Mouse (Mus musculus) ES-E14 (cell line): Measurements from ENCODE around the gene Cxcr4. TPM values are rescaled to one million over a fixed set of nuclear protein-coding genes. Genes with fewer than 3 reads are reported as not detected.

Experiments used
- DNase-seq: peaks from one replicate; pipeline ENCODE4 v3.0.0-alpha.2; 2013; ENCODE audit warnings: low read depth, low spot score
- H3K27ac ChIP-seq: 2 replicates; pipeline ENCODE4 v1.5.1; 2012; ENCODE audit warnings: low read depth, mild to moderate bottlenecking, low read length, moderate library complexity, mixed read lengths; ENCODE audit not compliant: poor library complexity, insufficient read depth, severe bottlenecking
- H3K36me3 ChIP-seq: 2 replicates; pipeline ENCODE4 v1.6.1; 2012; ENCODE audit warnings: mild to moderate bottlenecking, low read length, moderate library complexity, mixed read lengths; ENCODE audit not compliant: control insufficient read depth, poor library complexity, insufficient read depth, severe bottlenecking
- H3K4me1 ChIP-seq, 2 experiments: fragments of 150-350 bp in 1 of 2; sonication (generic) in 1 of 2; 2 replicates each; pipeline ENCODE4 v1.6.1; 2012; ENCODE audit warnings: low read length in 2 of 2, mild to moderate bottlenecking in 1 of 2, mixed read lengths in 1 of 2; ENCODE audit not compliant: control insufficient read depth in 2 of 2, insufficient read depth in 2 of 2, poor library complexity in 1 of 2
- H3K4me3 ChIP-seq, 2 experiments: fragments of 150-350 bp in 1 of 2; sonication (generic) in 1 of 2; 2 replicates each; pipeline ENCODE4 v1.5.1; 2012; ENCODE audit warnings: low read length in 2 of 2, low read depth in 1 of 2, mild to moderate bottlenecking in 1 of 2, mixed read lengths in 1 of 2; ENCODE audit not compliant: insufficient read depth in 1 of 2, poor library complexity in 1 of 2, severe bottlenecking in 1 of 2
- H3K9ac ChIP-seq: 2 replicates; pipeline ENCODE4 v1.6.1; 2012; ENCODE audit warnings: low read depth, mild to moderate bottlenecking, low read length, mixed read lengths; ENCODE audit not compliant: poor library complexity, insufficient read depth, severe bottlenecking
- H3K9me3 ChIP-seq: fragments of 150-350 bp; sonication (generic); 2 replicates; pipeline ENCODE4 v1.6.1; 2012; ENCODE audit warnings: low read depth, mild to moderate bottlenecking, low read length; ENCODE audit not compliant: control insufficient read depth, insufficient read depth
- CHD2 ChIP-seq: IDR thresholded peaks from 2 replicates; pipeline ENCODE4 v1.6.1; 2014; ENCODE audit warnings: mild to moderate bottlenecking, low read depth, low read length, inconsistent platforms
- HCFC1 ChIP-seq: IDR thresholded peaks from 2 replicates; pipeline ENCODE4 v1.6.1; 2012; ENCODE audit warnings: low read length, inconsistent platforms, borderline replicate concordance; ENCODE audit not compliant: insufficient read depth
- MAFK ChIP-seq: IDR thresholded peaks from 2 replicates; pipeline ENCODE4 v1.6.1; 2014; ENCODE audit warnings: mild to moderate bottlenecking, low read depth, low read length, inconsistent platforms; ENCODE audit not compliant: insufficient read depth
- ZC3H11A ChIP-seq: IDR thresholded peaks from 2 replicates; pipeline ENCODE4 v1.6.1; 2012; ENCODE audit warnings: low read depth, mild to moderate bottlenecking, inconsistent platforms, low read length, borderline replicate concordance
- ZNF384 ChIP-seq: IDR thresholded peaks from 2 replicates; pipeline ENCODE4 v1.6.1; 2012; ENCODE audit warnings: low read depth, low read length, inconsistent platforms
- in situ Hi-C, 2 experiments: fragments of 600-800 bp; cut with MboI; formaldehyde crosslinking; loops; one replicate each; pipeline ENCODE4 v1.15.1; 2025; ENCODE audit warnings: low sequenced_read_pairs in 2 of 2, inconsistent platforms in 1 of 2; ENCODE audit not compliant: unreplicated experiment in 2 of 2
- total RNA-seq: library from RNA; depleted of rRNA; stranded (reverse); fragments of 300-350 nt; gene quantifications from 2 replicates; pipeline ENCODE4 v1.2.3, GENCODE M21; 2012

Gene Cxcr4
- total RNA-seq, 1 experiment, result 2.6 TPM

GRCm38 (mm10) chr1:128548220-128548998 is 43.7 kb downstream of the Cxcr4 start:
- no peak overlapping the region for H3K27ac ChIP-seq
- H3K4me3 ChIP-seq, result no peak overlapping the region
- H3K9ac ChIP-seq, result no peak overlapping the region
- TF ChIP-seq HCFC1 (no peak), CHD2 (no peak), ZC3H11A (no peak), MAFK (no peak), ZNF384 (no peak)
- in situ Hi-C loops, result no loop called here
- H3K36me3 ChIP-seq, result no peaks in the 10 kb centered on the region
- H3K9me3 ChIP-seq, result no peaks in the 10 kb centered on the region
- H3K4me1 ChIP-seq, result no peaks in the 10 kb centered on the region
- no peak for DNase-seq

DNA sequence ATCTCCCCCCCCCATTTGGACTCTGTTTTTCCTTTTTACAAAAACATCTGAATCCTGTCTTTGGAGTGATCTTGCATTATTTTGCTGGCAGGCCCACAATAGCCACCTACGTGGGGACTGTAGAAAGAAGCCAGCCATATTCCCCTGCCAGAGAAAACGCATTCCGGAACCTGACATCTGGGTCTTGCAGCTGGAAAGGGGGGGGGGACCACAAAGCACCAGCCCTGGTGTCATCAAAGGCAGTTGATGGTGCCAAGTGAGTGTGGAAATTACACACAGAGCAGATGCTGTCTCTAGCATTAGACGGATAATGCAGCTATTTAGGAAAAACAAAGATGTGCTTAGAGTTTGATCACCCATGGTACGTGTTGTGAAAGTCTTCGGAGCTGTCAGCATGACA is 46.4 kb downstream of the Cxcr4 start:
- H3K9me3 ChIP-seq, result no peaks in the 10 kb centered on the region
- no peak overlapping the region for H3K9ac ChIP-seq
- no peak overlapping the region for H3K27ac ChIP-seq
- H3K4me3 ChIP-seq, result no peak overlapping the region
- in situ Hi-C loops, result no loop called here
- H3K36me3 ChIP-seq, result no peaks in the 10 kb centered on the region
- no peaks in the 10 kb centered on the region for H3K4me1 ChIP-seq
- TF ChIP-seq MAFK (no peak), ZNF384 (no peak), HCFC1 (no peak), ZC3H11A (no peak), CHD2 (no peak)
- no peak for DNase-seq

DNA sequence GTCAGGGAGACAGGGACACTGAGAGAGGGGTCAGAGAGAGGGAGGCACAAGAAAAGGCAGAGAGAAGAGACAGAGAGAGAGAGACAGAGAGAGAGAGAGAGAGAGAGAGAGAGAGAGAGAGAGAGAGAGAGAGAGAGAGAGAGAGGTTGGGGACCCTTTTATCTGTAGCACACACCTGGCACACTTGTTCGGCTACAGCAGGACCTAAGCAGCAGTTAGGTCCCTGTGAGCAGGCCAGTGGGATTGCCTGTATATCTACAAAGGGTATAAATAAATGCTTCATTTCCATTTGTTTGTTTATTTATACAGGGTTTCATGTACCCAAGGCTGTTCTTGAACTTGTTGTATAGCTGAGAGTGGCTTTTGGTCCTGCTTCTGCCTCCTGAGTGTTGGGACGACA is 49.0 kb downstream of the Cxcr4 start:
- Histone ChIP-seq H3K4me3 (no peak overlapping the region), H3K9me3 (no peaks in the 10 kb centered on the region), H3K4me1 (no peaks in the 10 kb centered on the region), H3K27ac (no peak overlapping the region), H3K9ac (no peak overlapping the region), H3K36me3 (no peaks in the 10 kb centered on the region)
- no peak for DNase-seq
- in situ Hi-C loops, result no loop called here
- no peak for TF ChIP-seq MAFK
- TF ChIP-seq CHD2, result no peak
- no peak for TF ChIP-seq ZNF384
- no peak for TF ChIP-seq ZC3H11A
- no peak for TF ChIP-seq HCFC1

DNA sequence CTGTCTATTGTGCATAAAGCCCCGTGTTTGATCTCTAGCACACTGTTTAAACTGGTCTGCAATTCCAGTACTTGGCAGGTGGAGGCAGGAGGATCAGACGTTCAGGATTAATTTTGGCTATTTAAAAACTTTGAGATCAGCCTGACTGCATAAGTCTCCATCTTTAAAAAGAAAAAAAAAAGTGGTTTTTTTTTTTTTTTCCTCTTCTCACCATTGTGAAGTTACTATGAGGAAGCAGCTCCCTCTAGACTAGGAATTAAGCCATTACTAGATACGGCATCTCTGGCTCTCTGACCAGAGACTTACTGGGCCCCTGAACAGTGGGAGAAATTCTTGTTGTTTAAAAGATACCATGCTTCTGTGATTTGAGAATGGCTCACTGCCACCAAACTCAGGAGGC is 49.5 kb downstream of the Cxcr4 start:
- DNase-seq, result no peak
- Histone ChIP-seq H3K36me3 (no peaks in the 10 kb centered on the region), H3K9me3 (no peaks in the 10 kb centered on the region), H3K27ac (no peak overlapping the region), H3K4me3 (no peak overlapping the region), H3K4me1 (no peaks in the 10 kb centered on the region), H3K9ac (no peak overlapping the region)
- TF ChIP-seq ZC3H11A (no peak), CHD2 (no peak), ZNF384 (no peak), HCFC1 (no peak), MAFK (no peak)
- in situ Hi-C loops, result no loop called here
